Mouse (Mus musculus): ENCODE data around the gene Tmem108.

DNA sequence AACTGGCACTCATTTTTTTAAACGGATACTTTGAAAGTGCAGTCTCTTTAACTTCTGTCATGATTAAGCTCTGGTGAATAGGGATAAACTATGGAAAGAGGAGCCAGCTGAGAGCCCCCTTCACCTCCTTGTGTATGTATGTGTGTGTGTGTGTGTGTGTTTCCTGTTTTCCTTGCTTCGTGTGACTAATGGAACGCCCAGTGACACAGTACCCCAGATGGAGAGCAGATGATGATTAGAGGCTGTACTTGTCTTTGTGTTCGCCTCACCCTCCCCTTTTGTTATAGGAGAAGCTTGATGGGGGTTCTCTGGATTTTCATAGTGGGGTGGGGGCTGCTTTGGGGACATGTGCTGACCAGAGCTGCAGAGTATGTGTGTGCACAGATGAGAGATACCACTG is 216.4 kb downstream of the Tmem108 start:
- no peak for TF ChIP-seq CTCF (IDR thresholded peaks at IDR 0.05; ENCODE audit: low read depth)
- TF ChIP-seq EP300 (IDR thresholded peaks at IDR 0.05; ENCODE audit: low read depth): no peak

Measured in heart, postnatal 0 days (tissue).